Mouse (Mus musculus) megakaryocyte, embryonic 14.5 days (primary cell): ENCODE results near the gene Wdhd1.

Experiments
- FLI1 ChIP-seq: IDR thresholded peaks from 2 replicates; pipeline ENCODE4 v1.6.1; 2012; ENCODE audit warnings: low read length, inconsistent platforms, mixed read lengths
- GATA1 ChIP-seq: IDR thresholded peaks from 3 replicates; pipeline ENCODE4 v1.6.1; 2012; ENCODE audit warnings: mixed read lengths, low read length, inconsistent platforms, borderline replicate concordance

DNA sequence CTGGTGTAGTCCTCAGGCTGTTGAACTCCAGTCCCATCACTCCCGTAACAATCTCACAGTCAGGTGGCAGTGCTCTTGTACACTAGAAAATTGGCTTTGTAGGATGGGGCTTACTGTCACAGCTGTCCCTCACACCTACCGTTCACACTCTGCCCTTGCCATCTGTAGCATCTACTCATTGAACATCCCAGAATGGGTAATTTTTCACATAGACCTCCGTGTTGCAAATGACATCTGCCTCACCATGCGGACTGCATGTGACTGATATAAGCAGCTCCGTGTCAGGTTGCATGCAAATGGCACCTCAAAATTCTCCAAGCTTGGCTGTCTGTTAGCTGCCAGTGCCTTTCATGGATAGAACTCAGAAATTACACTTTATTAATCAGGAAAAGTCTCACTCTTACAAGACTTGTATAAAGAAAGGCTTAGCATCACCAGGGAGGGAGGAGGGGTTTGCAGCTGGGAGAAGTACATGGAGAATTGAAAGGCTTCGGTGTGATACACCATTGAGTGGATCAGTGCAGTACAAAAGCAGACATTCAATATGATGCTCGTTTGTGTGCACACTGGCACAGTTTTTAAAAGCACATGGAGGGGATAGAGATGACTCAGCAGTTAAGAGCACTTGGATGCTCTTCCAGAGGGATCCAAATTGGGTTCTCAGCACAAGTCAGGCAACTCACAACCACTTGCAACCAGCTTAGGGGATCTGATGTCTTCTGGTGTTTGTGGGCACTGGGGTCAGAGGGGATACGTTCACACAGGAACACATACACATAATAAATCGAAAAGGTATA is 49.5 kb upstream of the Wdhd1 start:
- TF ChIP-seq GATA1 (no peak), FLI1 (no peak)
